Mouse (Mus musculus) small intestine, adult 2 months (tissue): ENCODE data around the gene Abcb8. TPM values are rescaled to one million over a fixed set of nuclear protein-coding genes. Genes with fewer than 3 reads are reported as not detected.
"Not testable (repeated sequence)": the region's sequence is repeated elsewhere in the genome, so short reads cannot be mapped to it uniquely, and the experiment has no call there.

Source experiments
- H3K27ac ChIP-seq: fragments of 200-500 bp; 2 replicates; pipeline ENCODE4 v1.5.1; 2012; ENCODE audit warnings: low read depth, low read length, control low read depth, inconsistent platforms; ENCODE audit not compliant: insufficient read depth
- H3K27me3 ChIP-seq: fragments of 200-500 bp; 2 replicates; pipeline ENCODE4 v1.6.1; 2012; ENCODE audit warnings: mild to moderate bottlenecking, moderate library complexity, low read length, inconsistent platforms; ENCODE audit not compliant: control insufficient read depth, insufficient read depth
- H3K36me3 ChIP-seq: fragments of 200-500 bp; 2 replicates; pipeline ENCODE4 v1.6.1; 2012; ENCODE audit warnings: mild to moderate bottlenecking, low read length, control low read depth, inconsistent platforms; ENCODE audit not compliant: control insufficient read depth, insufficient read depth
- H3K4me1 ChIP-seq: fragments of 200-500 bp; 2 replicates; pipeline ENCODE4 v1.6.1; 2012; ENCODE audit warnings: low read length, inconsistent platforms, mixed read lengths; ENCODE audit not compliant: control insufficient read depth, insufficient read depth, insufficient read length
- H3K4me3 ChIP-seq: fragments of 200-500 bp; 2 replicates; pipeline ENCODE4 v1.5.1; 2012; ENCODE audit warnings: low read depth, mild to moderate bottlenecking, control low read depth, inconsistent platforms, low read length, moderate library complexity
- CTCF ChIP-seq: fragments of 200-500 bp; IDR thresholded peaks from 2 replicates; pipeline ENCODE4 v1.5.1; 2012; ENCODE audit warnings: low read depth, mild to moderate bottlenecking, control low read depth, inconsistent platforms, low read length, moderate library complexity, mixed read lengths; ENCODE audit not compliant: insufficient replicate concordance, insufficient read length; ENCODE audit errors: extremely low read depth
- POLR2A ChIP-seq: fragments of 200-500 bp; IDR thresholded peaks from 2 replicates; pipeline ENCODE4 v1.6.1; 2012; ENCODE audit warnings: low read depth, mild to moderate bottlenecking, control low read depth, inconsistent platforms, low read length, moderate library complexity
- WGBS: fragments of 180-500 bp; shearing (Covaris S2); methylation state at CpG from one replicate; pipeline ENCODE4 v1.1.7; 2018; 5-methylcytosine and 5-hydroxymethylcytosine counted together
- polyA plus RNA-seq: library from polyadenylated mRNA; depleted of rRNA; stranded (reverse); fragments of >200 nt; gene quantifications from 2 replicates; pipeline ENCODE4 v1.2.3, GENCODE M21; 2012

Abcb8 gene
- polyA plus RNA-seq, 1 experiment = 83.7 TPM

- TF ChIP-seq CTCF (peak; percentile 74; the same call in 1 of the 2 replicates), POLR2A (peak; percentile 49)
- Histone ChIP-seq H3K4me1 (peaks cover 7% of the 10 kb centered on the region; the same call in 1 of the 2 replicates), H3K27me3 (no peaks in the 10 kb centered on the region), H3K36me3 (no peaks in the 10 kb centered on the region), H3K4me3 (peak overlapping the region; percentile 71), H3K27ac (peak overlapping the region; percentile 89)
- 1% methylated on average over 36 of the region's 36 CpGs for WGBS
Observed at GRCm38 (mm10) chr5:24394165-24394894, 867 bp downstream of the Abcb8 start.

GRCm38 (mm10) chr5:24396254-24396653, 2.8 kb downstream of the Abcb8 start:
- 68% methylated on average over 6 of the region's 6 CpGs for WGBS
- not testable (repeated sequence) for H3K4me1 ChIP-seq, H3K27ac ChIP-seq, H3K4me3 ChIP-seq, H3K36me3 ChIP-seq, H3K27me3 ChIP-seq

GRCm38 (mm10) chr5:24399686-24400085, 6.2 kb downstream of the Abcb8 start:
- TF ChIP-seq POLR2A = no peak
- TF ChIP-seq CTCF = no peak
- WGBS = 92% methylated on average over 10 of the region's 10 CpGs
- H3K36me3 ChIP-seq = peaks cover 27% of the 10 kb centered on the region
- H3K27ac ChIP-seq = no peak overlapping the region
- H3K4me1 ChIP-seq = no peaks in the 10 kb centered on the region
- no peak overlapping the region for H3K4me3 ChIP-seq
- H3K27me3 ChIP-seq = no peaks in the 10 kb centered on the region

- Histone ChIP-seq H3K4me1 (no peaks in the 10 kb centered on the region), H3K4me3 (no peak overlapping the region), H3K27me3 (no peaks in the 10 kb centered on the region), H3K27ac (no peak overlapping the region), H3K36me3 (peaks cover 27% of the 10 kb centered on the region)
- WGBS = 94% methylated on average over 11 of the region's 11 CpGs
- no peak for TF ChIP-seq POLR2A
- TF ChIP-seq CTCF = no peak
Observed at GRCm38 (mm10) chr5:24400362-24400761, 6.9 kb downstream of the Abcb8 start.

GRCm38 (mm10) chr5:24400911-24401605, 7.6 kb downstream of the Abcb8 start:
- Histone ChIP-seq H3K27me3 (no peaks in the 10 kb centered on the region), H3K4me3 (no peak overlapping the region), H3K36me3 (peaks cover 27% of the 10 kb centered on the region), H3K27ac (no peak overlapping the region), H3K4me1 (no peaks in the 10 kb centered on the region)
- 91% methylated on average over 5 of the region's 5 CpGs for WGBS
- TF ChIP-seq CTCF (no peak), POLR2A (no peak)

GRCm38 (mm10) chr5:24401969-24402368, 8.5 kb downstream of the Abcb8 start:
- Histone ChIP-seq H3K4me3 (no peak overlapping the region), H3K36me3 (peaks cover 27% of the 10 kb centered on the region), H3K27me3 (no peaks in the 10 kb centered on the region), H3K4me1 (no peaks in the 10 kb centered on the region), H3K27ac (no peak overlapping the region)
- no peak for TF ChIP-seq POLR2A
- no peak for TF ChIP-seq CTCF
- 73% methylated on average over 9 of the region's 9 CpGs for WGBS

- WGBS = 75% methylated on average over 6 of the region's 6 CpGs
- Histone ChIP-seq H3K27me3 (no peaks in the 10 kb centered on the region), H3K36me3 (peaks cover 40% of the 10 kb centered on the region), H3K27ac (no peak overlapping the region), H3K4me3 (no peak overlapping the region), H3K4me1 (no peaks in the 10 kb centered on the region)
- TF ChIP-seq CTCF (no peak), POLR2A (no peak)
Observed at GRCm38 (mm10) chr5:24404594-24405360, 11.3 kb downstream of the Abcb8 start.
